Mouse (Mus musculus): Measurements from ENCODE around the gene Ice1. TPM values are rescaled to one million over a fixed set of nuclear protein-coding genes. Genes with fewer than 3 reads are reported as not detected.

The Ice1 gene
- polyA plus RNA-seq, 1 experiment from 2014 or later, result 12.3 TPM

DNA sequence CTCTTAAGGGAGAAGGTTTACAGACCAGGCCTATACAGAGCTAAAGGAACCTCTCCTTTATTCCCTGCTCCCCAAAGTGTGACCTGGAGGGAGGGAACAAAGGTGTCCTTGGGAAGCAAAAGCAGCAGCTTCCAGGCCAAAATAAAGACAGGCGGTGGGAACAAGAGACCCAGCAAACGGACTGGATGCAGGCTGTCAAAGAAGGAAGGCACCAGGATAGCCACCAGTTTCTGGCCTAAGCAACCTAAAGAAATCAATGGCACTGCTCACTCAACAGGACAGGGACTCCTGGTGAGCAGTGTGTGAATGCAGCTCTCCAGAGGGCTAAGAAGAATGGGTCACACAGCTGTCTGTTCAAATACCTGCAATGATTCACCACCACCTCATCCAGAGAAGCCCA, 1.8 kb downstream of the Ice1 start:
- Histone ChIP-seq H3K4me3 (ENCODE audit: low read depth, low read length) (no peak overlapping the region), H3K4me2 (replicated peaks; ENCODE audit: low read depth, low read length) (0 out of 2 replicates have a peak overlapping the region, but pooled peaks have one; percentile 61), H3K36me3 (ENCODE audit: insufficient read depth, low read length) (no peaks in the 10 kb centered on the region), H3K27ac (ENCODE audit: low read length) (no peak overlapping the region), H3K9me3 (ENCODE audit: low read length) (no peaks in the 10 kb centered on the region), H3K4me1 (ENCODE audit: insufficient read depth, low read depth, low read length) (peaks cover 9% of the 10 kb centered on the region), H3K9ac (replicated peaks; ENCODE audit: low read depth) (no peak overlapping the region), H3K27me3 (replicated peaks; ENCODE audit: insufficient read depth, low read length) (no peaks in the 10 kb centered on the region)
- DNase-seq (ENCODE audit: low spot score) (no peak), ATAC-seq (no peak)
- WGBS, result 58% methylated on average over 2 of the region's 2 CpGs
- TF ChIP-seq EP300 (IDR thresholded peaks at IDR 0.05), result no peak

DNA sequence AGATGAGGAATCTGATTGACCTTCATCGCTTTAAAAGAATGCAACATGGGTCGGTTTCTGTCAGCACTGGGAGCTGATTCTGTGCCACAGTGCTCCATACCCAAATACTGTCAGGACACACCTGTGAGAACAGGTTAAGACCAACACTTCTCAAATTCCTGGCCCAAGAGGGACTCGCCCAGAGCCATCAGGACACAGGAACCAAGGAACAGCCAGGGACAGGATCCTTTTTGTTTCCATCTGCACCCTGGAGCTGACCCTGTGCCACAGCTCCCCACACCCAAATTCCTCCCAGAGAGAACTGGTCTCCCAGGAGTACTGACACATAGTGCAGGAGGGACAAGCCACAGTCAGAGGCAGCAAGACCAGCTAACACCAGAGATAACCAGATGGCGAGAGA, 11.0 kb downstream of the Ice1 start:
- ATAC-seq (no peak), DNase-seq (ENCODE audit: low spot score) (no peak)
- no peaks in the 10 kb centered on the region for H3K27me3 ChIP-seq (replicated peaks; ENCODE audit: insufficient read depth, low read length)
- H3K9me3 ChIP-seq (ENCODE audit: low read length), result no peaks in the 10 kb centered on the region
- H3K27ac ChIP-seq (ENCODE audit: low read length), result no peak overlapping the region
- H3K9ac ChIP-seq (replicated peaks; ENCODE audit: low read depth), result no peak overlapping the region
- H3K4me2 ChIP-seq (replicated peaks; ENCODE audit: low read depth, low read length), result no peak overlapping the region
- H3K4me1 ChIP-seq (ENCODE audit: insufficient read depth, low read depth, low read length), result no peaks in the 10 kb centered on the region
- WGBS, result 71% methylated on average over 4 of the region's 4 CpGs
- no peaks in the 10 kb centered on the region for H3K36me3 ChIP-seq (ENCODE audit: insufficient read depth, low read length)
- no peak overlapping the region for H3K4me3 ChIP-seq (ENCODE audit: low read depth, low read length)
- TF ChIP-seq EP300 (IDR thresholded peaks at IDR 0.05) (no peak), CTCF (IDR thresholded peaks at IDR 0.05) (no peak)

DNA sequence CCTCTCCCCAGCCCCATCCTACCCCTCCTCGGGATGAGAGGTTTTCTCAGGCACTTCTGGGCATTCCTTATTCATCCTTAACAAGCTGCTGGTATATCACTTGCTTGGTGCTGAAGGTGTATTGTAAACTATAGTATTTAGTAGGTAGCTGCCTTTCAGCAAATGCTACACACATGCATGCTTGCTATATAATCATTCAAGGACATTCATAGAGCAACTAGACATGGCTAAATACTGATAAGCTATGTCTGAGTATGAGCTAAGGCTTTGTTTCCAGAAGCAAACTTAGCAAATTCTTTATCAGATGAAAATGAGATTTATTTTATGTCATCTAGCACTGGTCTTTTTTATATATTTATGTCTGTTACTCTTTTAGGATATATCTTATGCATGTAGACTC, 11.8 kb downstream of the Ice1 start:
- no peak overlapping the region for H3K4me2 ChIP-seq (replicated peaks; ENCODE audit: low read depth, low read length)
- TF ChIP-seq CTCF (IDR thresholded peaks at IDR 0.05) (no peak), EP300 (IDR thresholded peaks at IDR 0.05) (no peak)
- DNase-seq (ENCODE audit: low spot score), result no peak
- no peaks in the 10 kb centered on the region for H3K36me3 ChIP-seq (ENCODE audit: insufficient read depth, low read length)
- no peaks in the 10 kb centered on the region for H3K27me3 ChIP-seq (replicated peaks; ENCODE audit: insufficient read depth, low read length)
- no peak overlapping the region for H3K4me3 ChIP-seq (ENCODE audit: low read depth, low read length)
- H3K4me1 ChIP-seq (ENCODE audit: insufficient read depth, low read depth, low read length), result no peaks in the 10 kb centered on the region
- ATAC-seq, result no peak
- no peak overlapping the region for H3K27ac ChIP-seq (ENCODE audit: low read length)
- no peak overlapping the region for H3K9ac ChIP-seq (replicated peaks; ENCODE audit: low read depth)
- no peaks in the 10 kb centered on the region for H3K9me3 ChIP-seq (ENCODE audit: low read length)
- 39% methylated on average over 1 of the region's 1 CpGs for WGBS

DNA sequence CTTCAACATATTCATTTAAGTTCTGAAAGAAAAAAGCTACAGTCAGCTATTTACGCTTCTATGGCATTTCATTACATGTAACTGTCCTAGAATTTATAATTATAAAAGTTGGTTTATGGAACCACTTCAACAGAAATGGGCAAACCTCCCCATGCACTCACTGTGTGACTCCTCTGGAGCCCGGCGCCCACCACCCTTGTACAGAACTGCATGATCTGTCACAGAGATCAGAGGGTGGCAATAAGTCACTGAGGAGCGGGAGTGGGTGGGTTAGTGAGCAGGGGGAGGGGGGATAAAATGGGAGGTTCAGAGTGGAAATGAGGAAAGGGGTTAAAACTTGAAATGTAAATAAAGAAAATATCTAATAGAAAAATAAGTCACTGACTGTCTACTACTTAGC, 13.0 kb downstream of the Ice1 start:
- no peaks in the 10 kb centered on the region for H3K27me3 ChIP-seq (replicated peaks; ENCODE audit: insufficient read depth, low read length)
- no peak overlapping the region for H3K4me3 ChIP-seq (ENCODE audit: low read depth, low read length)
- no peaks in the 10 kb centered on the region for H3K4me1 ChIP-seq (ENCODE audit: insufficient read depth, low read depth, low read length)
- H3K9ac ChIP-seq (replicated peaks; ENCODE audit: low read depth), result no peak overlapping the region
- 0 out of 2 replicates have a peak, but pooled peaks cover 8% of the 10 kb centered on the region for H3K36me3 ChIP-seq (ENCODE audit: insufficient read depth, low read length)
- no peak overlapping the region for H3K4me2 ChIP-seq (replicated peaks; ENCODE audit: low read depth, low read length)
- WGBS, result 90% methylated on average over 4 of the region's 4 CpGs
- TF ChIP-seq EP300 (IDR thresholded peaks at IDR 0.05) (no peak), CTCF (IDR thresholded peaks at IDR 0.05) (no peak)
- ATAC-seq (no peak), DNase-seq (ENCODE audit: low spot score) (no peak)
- H3K9me3 ChIP-seq (ENCODE audit: low read length), result no peaks in the 10 kb centered on the region
- no peak overlapping the region for H3K27ac ChIP-seq (ENCODE audit: low read length)

GRCm38 (mm10) chr13:70622461-70623057, 14.9 kb downstream of the Ice1 start:
- Histone ChIP-seq H3K9me3 (ENCODE audit: low read length) (no peaks in the 10 kb centered on the region), H3K36me3 (ENCODE audit: insufficient read depth, low read length) (0 out of 2 replicates have a peak, but pooled peaks cover 13% of the 10 kb centered on the region), H3K27ac (ENCODE audit: low read length) (no peak overlapping the region), H3K4me2 (replicated peaks; ENCODE audit: low read depth, low read length) (no peak overlapping the region), H3K27me3 (replicated peaks; ENCODE audit: insufficient read depth, low read length) (no peaks in the 10 kb centered on the region), H3K4me3 (ENCODE audit: low read depth, low read length) (no peak overlapping the region), H3K9ac (replicated peaks; ENCODE audit: low read depth) (no peak overlapping the region), H3K4me1 (ENCODE audit: insufficient read depth, low read depth, low read length) (no peaks in the 10 kb centered on the region)
- DNase-seq (ENCODE audit: low spot score), result no peak
- 92% methylated on average over 4 of the region's 4 CpGs for WGBS
- no peak for TF ChIP-seq CTCF (IDR thresholded peaks at IDR 0.05)
- no peak for TF ChIP-seq EP300 (IDR thresholded peaks at IDR 0.05)
- ATAC-seq, result no peak

- Histone ChIP-seq H3K9ac (replicated peaks; ENCODE audit: low read depth) (no peak overlapping the region), H3K4me2 (replicated peaks; ENCODE audit: low read depth, low read length) (no peak overlapping the region), H3K4me1 (ENCODE audit: insufficient read depth, low read depth, low read length) (no peaks in the 10 kb centered on the region), H3K4me3 (ENCODE audit: low read depth, low read length) (no peak overlapping the region), H3K9me3 (ENCODE audit: low read length) (no peaks in the 10 kb centered on the region), H3K27ac (ENCODE audit: low read length) (no peak overlapping the region), H3K36me3 (ENCODE audit: insufficient read depth, low read length) (0 out of 2 replicates have a peak, but pooled peaks cover 13% of the 10 kb centered on the region), H3K27me3 (replicated peaks; ENCODE audit: insufficient read depth, low read length) (no peaks in the 10 kb centered on the region)
- 97% methylated on average over 9 of the region's 9 CpGs for WGBS
- ATAC-seq (no peak), DNase-seq (ENCODE audit: low spot score) (no peak)
- TF ChIP-seq CTCF (IDR thresholded peaks at IDR 0.05) (no peak), EP300 (IDR thresholded peaks at IDR 0.05) (no peak)
These were observed 15.9 kb downstream of the Ice1 start for GRCm38 (mm10) chr13:70621509-70621908.

DNA sequence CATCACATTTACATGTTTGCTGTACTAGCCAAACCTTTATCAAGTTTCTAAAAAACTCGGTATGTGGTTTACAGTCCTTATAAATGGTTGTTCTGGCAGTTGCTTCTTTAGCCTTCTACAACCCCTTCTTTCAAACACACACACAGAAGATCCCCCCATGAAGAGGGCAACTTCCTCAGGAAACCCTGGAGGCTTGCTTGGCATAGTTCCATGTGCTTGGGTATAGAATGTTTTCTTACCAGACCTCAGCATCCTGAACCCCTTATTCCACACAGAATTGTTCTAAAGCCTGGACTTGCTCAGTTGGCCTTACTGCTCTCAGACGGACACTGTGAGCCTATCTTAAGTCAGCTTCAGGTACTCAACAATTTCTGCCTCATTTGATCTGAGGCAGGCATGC, 24.6 kb downstream of the Ice1 start:
- H3K9ac ChIP-seq (replicated peaks; ENCODE audit: low read depth), result no peak overlapping the region
- no peaks in the 10 kb centered on the region for H3K27me3 ChIP-seq (replicated peaks; ENCODE audit: insufficient read depth, low read length)
- H3K36me3 ChIP-seq (ENCODE audit: insufficient read depth, low read length), result peaks cover 25% of the 10 kb centered on the region
- H3K4me1 ChIP-seq (ENCODE audit: insufficient read depth, low read depth, low read length), result no peaks in the 10 kb centered on the region
- H3K9me3 ChIP-seq (ENCODE audit: low read length), result no peaks in the 10 kb centered on the region
- WGBS, result 52% methylated on average over 2 of the region's 2 CpGs
- H3K27ac ChIP-seq (ENCODE audit: low read length), result no peak overlapping the region
- no peak overlapping the region for H3K4me2 ChIP-seq (replicated peaks; ENCODE audit: low read depth, low read length)
- TF ChIP-seq EP300 (IDR thresholded peaks at IDR 0.05), result no peak
- no peak for TF ChIP-seq CTCF (IDR thresholded peaks at IDR 0.05)
- ATAC-seq (no peak), DNase-seq (ENCODE audit: low spot score) (no peak)
- no peak overlapping the region for H3K4me3 ChIP-seq (ENCODE audit: low read depth, low read length)
